Comparison of ENCODE assay signal across 30 mouse cellular contexts in genomic region chr4:95884184-95885145, GRCm38 (mm10).
DNase-seq lines count a peak whose midpoint lies in the region; ATAC-seq and TF ChIP-seq lines count a peak whose summit lies in the region.
"Had no signal": no experiment of that assay in that cellular context is flagged by ENCODE, and none has a peak within 500 bp of the region (broad histone marks: within the 10 kb centered on the region; RNA-seq: fewer than 3 reads in every experiment).

No protein-coding gene starts in this region.

- H3K4me2 ChIP-seq in limb, embryonic 14.5 days (replicated peaks; ENCODE audit: low read depth, low read length, severe bottlenecking) = no peak overlapping the region
- H3K4me2 ChIP-seq: heart, embryonic 12.5 days; hindbrain, embryonic 13.5 days; liver, embryonic 11.5 days had no signal

- H3K9me3 ChIP-seq in limb, embryonic 14.5 days (ENCODE audit: control insufficient read depth, low read length) = no peaks in the 10 kb centered on the region
- no peaks in the 10 kb centered on the region for H3K9me3 ChIP-seq in hindbrain, embryonic 10.5 days
- H3K9me3 ChIP-seq: G1E; heart, embryonic 12.5 days; hindbrain, embryonic 13.5 days had no signal

- no peak overlapping the region for H3K4me3 ChIP-seq in limb, embryonic 14.5 days (replicated peaks; ENCODE audit: low read length)
- no peak overlapping the region for H3K4me3 ChIP-seq in hindbrain, embryonic 10.5 days
- H3K4me3 ChIP-seq: heart, embryonic 12.5 days; hindbrain, embryonic 13.5 days had no signal

- no peak for TF ChIP-seq POLR2A in limb, embryonic 14.5 days (IDR thresholded peaks at IDR 0.05; ENCODE audit: borderline replicate concordance, extremely low read depth, insufficient read depth, insufficient read length)

- peak; percentile 91 for ATAC-seq in common myeloid progenitor, adult 5-6 weeks (replicated peaks; ENCODE audit: low read depth, poor library complexity, severe bottlenecking)
- ATAC-seq in hematopoietic stem cell, adult 5-6 weeks (replicated peaks in 1 of 2; ENCODE audit: insufficient read depth in 1 of 2, low FRiP score in 2 of 2, low TSS enrichment in 1 of 2, low read depth in 1 of 2, poor library complexity in 2 of 2, severe bottlenecking in 2 of 2) = peak; percentile 86 to 93
- ATAC-seq in limb, embryonic 14.5 days (ENCODE audit: low FRiP score, low read depth) = peak; percentile 75; the same call in 1 of the 2 replicates
- ATAC-seq: forebrain, embryonic 14.5 days; intestine, postnatal 0 days; lung, postnatal 0 days; Patski had no signal

- H3K27me3 ChIP-seq in limb, embryonic 14.5 days (ENCODE audit: control insufficient read depth, insufficient read depth, low read length) = no peaks in the 10 kb centered on the region
- no peaks in the 10 kb centered on the region for H3K27me3 ChIP-seq in hindbrain, embryonic 10.5 days (ENCODE audit: insufficient read depth, poor library complexity, severe bottlenecking)
- H3K27me3 ChIP-seq: heart, embryonic 12.5 days; hindbrain, embryonic 13.5 days; Patski had no signal

- WGBS in limb, embryonic 14.5 days = 67% methylated on average over 4 of the region's 4 CpGs
- WGBS in hindbrain, embryonic 10.5 days = 83% methylated on average over 4 of the region's 4 CpGs

- no peak overlapping the region for H3K9ac ChIP-seq in limb, embryonic 14.5 days (ENCODE audit: low read depth, low read length, severe bottlenecking)
- H3K9ac ChIP-seq: heart, embryonic 12.5 days; hindbrain, embryonic 13.5 days had no signal

- peaks cover 29% of the 10 kb centered on the region for H3K4me1 ChIP-seq in limb, embryonic 14.5 days (ENCODE audit: control insufficient read depth, insufficient read depth, low read length)
- 0 out of 2 replicates have a peak, but pooled peaks cover 5% of the 10 kb centered on the region for H3K4me1 ChIP-seq in hindbrain, embryonic 10.5 days (replicated peaks)
- H3K4me1 ChIP-seq: hindbrain, embryonic 13.5 days had no signal

- no peaks in the 10 kb centered on the region for H3K36me3 ChIP-seq in limb, embryonic 14.5 days (ENCODE audit: control insufficient read depth, insufficient read depth, low read length)
- H3K36me3 ChIP-seq in hindbrain, embryonic 10.5 days = no peaks in the 10 kb centered on the region
- H3K36me3 ChIP-seq: G1E; heart, embryonic 12.5 days; hindbrain, embryonic 13.5 days had no signal

- peak; percentile 77 for DNase-seq in heart, adult 11 months
- no peak for DNase-seq in heart, adult 8-10 months (ENCODE audit: low spot score)
- DNase-seq in limb, embryonic 14.5 days (ENCODE audit: low spot score) = peak; percentile 56
- DNase-seq in hindbrain, embryonic 10.5 days (ENCODE audit: low spot score) = no peak
- no peak for DNase-seq in right cerebral cortex, adult 18-20 months
- no peak for DNase-seq in gastrocnemius, postnatal 25 days
- DNase-seq: adrenal gland, postnatal 25 days; cerebellum, adult 11-12 months; cerebellum, adult 9-11 months; gastrocnemius, postnatal 36 days; heart, postnatal 10 days; kidney, adult 9 months; kidney, postnatal 14 days; layer of hippocampus, adult 9-11 months; lung, postnatal 4 days; midbrain, embryonic 14.5 days; right cerebral cortex, postnatal 4 days; thymus, adult 18-20 months; thymus, postnatal 25 days had no signal

- H3K27ac ChIP-seq in limb, embryonic 14.5 days (replicated peaks; ENCODE audit: low read depth, low read length) = no peak overlapping the region
- no peak overlapping the region for H3K27ac ChIP-seq in hindbrain, embryonic 10.5 days
- H3K27ac ChIP-seq: hindbrain, embryonic 13.5 days; stomach, postnatal 0 days had no signal

Comparison
In these comparisons a context has a peak if more than half of its experiments do, and no peak if none do; other contexts are left out.
1. DNase-seq: peak in heart, adult 11 months (single experiment) and limb, embryonic 14.5 days (single experiment); none in heart, adult 8-10 months (single experiment), hindbrain, embryonic 10.5 days (single experiment), right cerebral cortex, adult 18-20 months (single experiment) and gastrocnemius, postnatal 25 days (single experiment).
2. Peak in every context shown above with its lines, with median percentiles within 50 percentile points of each other: ATAC-seq.